Mouse (Mus musculus) small intestine, adult 2 months (tissue): ENCODE results near the gene Tekt4. TPM values are rescaled to one million over a fixed set of nuclear protein-coding genes. Genes with fewer than 3 reads are reported as not detected.

ENCODE experiments used
- H3K27ac ChIP-seq: fragments of 200-500 bp; 2 replicates; pipeline ENCODE4 v1.5.1; 2012; ENCODE audit warnings: low read depth, low read length, control low read depth, inconsistent platforms; ENCODE audit not compliant: insufficient read depth
- H3K27me3 ChIP-seq: fragments of 200-500 bp; 2 replicates; pipeline ENCODE4 v1.6.1; 2012; ENCODE audit warnings: mild to moderate bottlenecking, moderate library complexity, low read length, inconsistent platforms; ENCODE audit not compliant: control insufficient read depth, insufficient read depth
- H3K36me3 ChIP-seq: fragments of 200-500 bp; 2 replicates; pipeline ENCODE4 v1.6.1; 2012; ENCODE audit warnings: mild to moderate bottlenecking, low read length, control low read depth, inconsistent platforms; ENCODE audit not compliant: control insufficient read depth, insufficient read depth
- H3K4me1 ChIP-seq: fragments of 200-500 bp; 2 replicates; pipeline ENCODE4 v1.6.1; 2012; ENCODE audit warnings: low read length, inconsistent platforms, mixed read lengths; ENCODE audit not compliant: control insufficient read depth, insufficient read depth, insufficient read length
- H3K4me3 ChIP-seq: fragments of 200-500 bp; 2 replicates; pipeline ENCODE4 v1.5.1; 2012; ENCODE audit warnings: low read depth, mild to moderate bottlenecking, control low read depth, inconsistent platforms, low read length, moderate library complexity
- CTCF ChIP-seq: fragments of 200-500 bp; IDR thresholded peaks from 2 replicates; pipeline ENCODE4 v1.5.1; 2012; ENCODE audit warnings: low read depth, mild to moderate bottlenecking, control low read depth, inconsistent platforms, low read length, moderate library complexity, mixed read lengths; ENCODE audit not compliant: insufficient replicate concordance, insufficient read length; ENCODE audit errors: extremely low read depth
- POLR2A ChIP-seq: fragments of 200-500 bp; IDR thresholded peaks from 2 replicates; pipeline ENCODE4 v1.6.1; 2012; ENCODE audit warnings: low read depth, mild to moderate bottlenecking, control low read depth, inconsistent platforms, low read length, moderate library complexity
- WGBS: fragments of 180-500 bp; shearing (Covaris S2); methylation state at CpG from one replicate; pipeline ENCODE4 v1.1.7; 2018; 5-methylcytosine and 5-hydroxymethylcytosine counted together
- polyA plus RNA-seq: library from polyadenylated mRNA; depleted of rRNA; stranded (reverse); fragments of >200 nt; gene quantifications from 2 replicates; pipeline ENCODE4 v1.2.3, GENCODE M21; 2012

Tekt4 gene
- polyA plus RNA-seq, 1 experiment = not detected

DNA sequence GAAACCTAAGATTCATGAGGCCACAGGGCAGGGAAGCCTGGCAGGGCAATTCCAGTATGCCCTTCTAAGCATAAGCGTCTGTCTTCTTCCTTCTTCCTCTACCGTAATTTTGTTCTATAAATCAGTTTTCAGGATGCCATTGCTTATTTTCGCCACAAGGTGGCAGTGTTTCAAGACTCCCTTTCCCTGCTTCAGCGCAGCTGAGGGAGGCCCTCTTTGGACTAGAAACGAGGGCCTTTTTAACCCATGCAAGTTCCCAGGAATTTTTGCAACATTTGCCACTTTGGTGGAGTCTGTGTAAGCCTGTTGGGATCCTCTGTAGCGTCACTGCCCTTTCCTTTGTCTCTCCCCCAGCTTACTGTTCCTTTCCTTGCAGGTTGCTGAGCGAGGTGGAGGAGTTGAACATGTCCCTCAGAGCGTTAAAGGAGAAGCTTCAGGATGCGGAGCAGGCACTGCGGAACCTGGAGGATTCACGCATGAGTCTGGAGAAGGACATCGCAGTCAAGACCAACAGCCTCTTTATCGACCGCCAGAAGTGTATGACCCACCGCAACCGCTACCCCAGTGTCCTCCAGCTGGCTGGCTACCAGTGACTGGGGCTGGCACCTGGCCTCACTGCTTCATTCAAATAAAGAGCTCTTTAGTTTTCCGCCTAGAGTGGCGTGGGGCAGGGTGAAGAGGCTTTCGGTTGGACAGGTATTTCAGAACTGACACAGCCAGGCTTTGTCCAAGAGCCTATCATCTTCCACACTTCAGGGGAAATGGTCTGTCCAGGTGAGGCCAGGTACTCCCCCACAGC lies 21.7 kb downstream of the Tekt4 start:
- WGBS = 38% methylated on average over 19 of the region's 19 CpGs
- Histone ChIP-seq H3K27me3 (no peaks in the 10 kb centered on the region), H3K4me3 (no peak overlapping the region), H3K36me3 (no peaks in the 10 kb centered on the region), H3K4me1 (peaks cover 2% of the 10 kb centered on the region), H3K27ac (no peak overlapping the region)
- peak; percentile 78; the same call in 1 of the 2 replicates for TF ChIP-seq CTCF
- TF ChIP-seq POLR2A = 0 out of 2 replicates have a peak, but pooled peaks have one; percentile 15

GRCm38 (mm10) chr17:25480152-25480551 lies 25.7 kb downstream of the Tekt4 start:
- Histone ChIP-seq H3K36me3 (no peaks in the 10 kb centered on the region), H3K27ac (no peak overlapping the region), H3K4me1 (0 out of 2 replicates have a peak, but pooled peaks cover 3% of the 10 kb centered on the region), H3K27me3 (peaks cover 2% of the 10 kb centered on the region; the same call in 1 of the 2 replicates), H3K4me3 (no peak overlapping the region)
- 65% methylated on average over 8 of the region's 8 CpGs for WGBS
- TF ChIP-seq CTCF = no peak
- no peak for TF ChIP-seq POLR2A

DNA sequence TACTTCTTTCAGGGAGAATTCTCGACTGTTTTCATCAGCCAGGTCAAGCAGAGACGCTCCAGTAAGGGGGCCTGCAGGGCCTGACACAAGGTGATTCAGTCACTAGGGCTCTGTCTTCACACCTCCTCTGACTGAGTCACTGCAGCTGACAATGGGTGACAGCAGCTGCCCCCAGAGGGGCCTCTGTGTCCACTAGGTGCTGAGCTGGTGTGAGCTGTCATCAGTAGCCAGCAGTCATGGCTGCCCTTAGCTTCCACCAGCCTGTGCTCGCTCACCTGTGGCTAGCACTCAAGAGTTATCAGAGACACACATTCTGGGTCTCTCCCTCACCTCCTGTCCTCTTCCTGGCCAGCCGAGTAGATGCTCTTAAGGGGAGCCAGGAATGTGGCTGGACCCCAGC lies 26.4 kb downstream of the Tekt4 start:
- TF ChIP-seq POLR2A = no peak
- no peak for TF ChIP-seq CTCF
- Histone ChIP-seq H3K4me1 (0 out of 2 replicates have a peak, but pooled peaks cover 4% of the 10 kb centered on the region), H3K27me3 (peaks cover 2% of the 10 kb centered on the region; the same call in 1 of the 2 replicates), H3K36me3 (no peaks in the 10 kb centered on the region), H3K27ac (no peak overlapping the region), H3K4me3 (no peak overlapping the region)
- 51% methylated on average over 4 of the region's 4 CpGs for WGBS

DNA sequence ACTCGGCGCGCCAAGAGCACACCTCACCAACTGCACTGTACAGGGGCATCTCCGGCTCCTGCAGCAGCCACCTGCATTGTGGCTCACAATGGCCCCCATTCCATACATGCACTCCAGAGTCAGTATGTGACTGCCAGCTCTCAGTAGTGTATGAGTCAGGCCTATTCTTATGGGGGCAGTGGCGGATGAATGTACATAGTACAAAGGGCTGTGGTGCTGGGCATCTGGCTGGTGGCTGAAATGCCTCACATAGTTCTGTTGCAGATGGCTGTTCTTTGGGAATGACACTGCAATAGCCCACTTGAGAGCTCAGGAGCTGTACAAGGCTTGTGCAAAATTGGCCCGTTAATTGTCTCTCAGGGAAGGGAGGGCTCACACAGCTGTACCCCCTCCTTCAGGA lies 27.7 kb downstream of the Tekt4 start:
- H3K4me3 ChIP-seq = no peak overlapping the region
- H3K36me3 ChIP-seq = no peaks in the 10 kb centered on the region
- H3K27me3 ChIP-seq = peaks cover 2% of the 10 kb centered on the region; the same call in 1 of the 2 replicates
- TF ChIP-seq POLR2A = no peak
- no peak for TF ChIP-seq CTCF
- 0 out of 2 replicates have a peak, but pooled peaks cover 4% of the 10 kb centered on the region for H3K4me1 ChIP-seq
- 81% methylated on average over 6 of the region's 6 CpGs for WGBS
- H3K27ac ChIP-seq = no peak overlapping the region

DNA sequence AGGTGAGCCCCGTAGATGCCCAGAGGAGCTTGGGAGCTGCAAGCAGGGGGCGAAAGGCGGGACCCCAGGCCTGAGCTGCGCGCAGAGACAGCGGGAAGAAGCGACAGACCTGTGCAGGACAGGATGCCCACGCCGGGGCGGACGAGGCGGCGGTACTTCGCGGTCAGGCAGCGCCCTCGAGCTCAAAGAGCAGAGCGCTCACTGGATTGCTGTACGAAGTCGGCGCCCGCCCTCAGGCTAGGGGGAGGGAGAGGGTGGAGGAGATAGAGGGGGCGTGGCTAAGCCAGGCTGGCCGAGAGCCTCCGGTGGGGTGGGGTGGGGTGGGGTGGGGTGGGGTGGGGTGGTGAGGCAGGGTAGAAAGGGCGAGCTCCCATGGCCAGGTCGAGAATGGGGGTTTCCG lies 42.6 kb downstream of the Tekt4 start, which contains the start of gene Sstr5:
TSS of gene Sstr5 (minus strand) at position 276 of the 400 bp plus-strand sequence.
- Histone ChIP-seq H3K36me3 (no peaks in the 10 kb centered on the region), H3K4me3 (no peak within 1 kb of the TSS), H3K4me1 (peaks cover 6% of the 10 kb centered on the region), H3K27ac (no peak within 1 kb of the TSS), H3K27me3 (peaks cover 14% of the 10 kb centered on the region)
- TF ChIP-seq CTCF = no peak
- TF ChIP-seq POLR2A = no peak
- WGBS = 2% methylated on average over 28 of the region's 28 CpGs

DNA sequence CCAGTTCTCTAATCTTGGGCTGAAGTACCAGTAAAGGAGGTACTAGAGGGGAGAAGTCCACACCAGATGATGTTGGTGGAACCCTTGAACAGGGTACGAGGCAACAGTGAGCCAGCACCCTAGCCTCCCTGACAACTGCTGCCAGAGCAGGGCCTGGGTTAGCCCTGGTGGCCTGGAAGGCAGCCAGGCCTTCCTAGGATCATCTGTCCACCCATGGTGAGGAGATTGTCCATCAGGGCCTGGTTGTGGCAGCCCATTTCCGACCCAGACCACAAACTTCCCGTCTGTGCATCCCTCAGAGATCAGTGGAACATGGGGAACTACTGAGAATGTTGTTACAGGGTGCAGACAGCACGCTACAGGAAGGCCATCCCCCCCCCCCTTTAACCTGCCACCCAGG lies 48.2 kb downstream of the Tekt4 start:
- Histone ChIP-seq H3K4me1 (no peaks in the 10 kb centered on the region), H3K27ac (no peak overlapping the region), H3K27me3 (no peaks in the 10 kb centered on the region), H3K4me3 (no peak overlapping the region), H3K36me3 (no peaks in the 10 kb centered on the region)
- no peak for TF ChIP-seq POLR2A
- TF ChIP-seq CTCF = no peak
- WGBS = 63% methylated on average over 4 of the region's 4 CpGs

- 2% methylated on average over 3 of the region's 3 CpGs for whole genome bisulfite sequencing
- Histone ChIP-seq H3K4me1 (no peaks in the 10 kb centered on the region), H3K36me3 (no peaks in the 10 kb centered on the region), H3K27me3 (no peaks in the 10 kb centered on the region), H3K27ac (no peak overlapping the region), H3K4me3 (no peak overlapping the region)
- TF ChIP-seq POLR2A (no peak), CTCF (peak; percentile 74; the same call in 1 of the 2 replicates)
Observed at GRCm38 (mm10) chr17:25507799-25508198, 53.4 kb downstream of the Tekt4 start.
